Mouse (Mus musculus): ENCODE data around the gene Tle1. TPM values are rescaled to one million over a fixed set of nuclear protein-coding genes. Genes with fewer than 3 reads are reported as not detected.

The Tle1 gene
- polyA plus RNA-seq, 1 experiment = 36.2 TPM

DNA sequence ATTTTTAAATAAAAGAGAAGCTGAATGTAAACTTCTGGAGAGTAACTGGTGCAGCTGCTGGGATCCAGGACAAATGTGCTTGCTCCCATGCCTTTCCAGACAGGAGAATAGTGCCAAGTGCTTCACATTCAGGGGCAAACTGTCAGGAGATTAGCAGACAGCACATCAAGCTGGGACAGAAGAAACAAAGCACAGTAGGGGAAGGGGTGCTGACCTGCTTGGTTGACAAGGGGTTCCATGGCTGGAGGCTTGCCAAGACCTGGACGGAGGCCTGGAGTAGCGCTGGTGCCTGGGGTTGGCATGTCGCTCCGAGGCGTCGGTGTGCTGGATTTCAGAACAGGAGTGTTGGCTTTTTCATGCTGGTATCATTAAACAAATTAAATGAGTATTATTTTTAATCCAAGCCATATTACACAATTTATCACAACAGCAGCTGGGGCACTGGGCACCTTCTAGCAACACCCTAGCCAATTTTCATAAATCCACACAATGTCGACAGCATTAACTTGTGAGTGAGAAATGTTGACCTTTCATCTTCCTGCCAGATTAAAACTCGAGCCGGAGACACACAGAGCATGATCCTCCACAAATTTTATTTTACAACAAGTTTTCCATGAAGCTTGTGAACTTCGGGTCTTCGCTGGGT lies 61.1 kb downstream of the Tle1 start:
- TF ChIP-seq POLR2A (IDR thresholded peaks at IDR 0.05; ENCODE audit: borderline replicate concordance, extremely low read depth, low read depth, low read length) = no peak
- TF ChIP-seq CTCF (IDR thresholded peaks at IDR 0.05; ENCODE audit: insufficient read depth, low read length) = no peak
- no peaks in the 10 kb centered on the region for H3K4me1 ChIP-seq (ENCODE audit: control insufficient read depth, insufficient read depth, low read length)
- H3K4me3 ChIP-seq (replicated peaks; ENCODE audit: extremely low read depth, low read depth, low read length) = no peak overlapping the region
- WGBS = 63% methylated on average over 11 of the region's 11 CpGs
- DNase-seq = no peak

DNA sequence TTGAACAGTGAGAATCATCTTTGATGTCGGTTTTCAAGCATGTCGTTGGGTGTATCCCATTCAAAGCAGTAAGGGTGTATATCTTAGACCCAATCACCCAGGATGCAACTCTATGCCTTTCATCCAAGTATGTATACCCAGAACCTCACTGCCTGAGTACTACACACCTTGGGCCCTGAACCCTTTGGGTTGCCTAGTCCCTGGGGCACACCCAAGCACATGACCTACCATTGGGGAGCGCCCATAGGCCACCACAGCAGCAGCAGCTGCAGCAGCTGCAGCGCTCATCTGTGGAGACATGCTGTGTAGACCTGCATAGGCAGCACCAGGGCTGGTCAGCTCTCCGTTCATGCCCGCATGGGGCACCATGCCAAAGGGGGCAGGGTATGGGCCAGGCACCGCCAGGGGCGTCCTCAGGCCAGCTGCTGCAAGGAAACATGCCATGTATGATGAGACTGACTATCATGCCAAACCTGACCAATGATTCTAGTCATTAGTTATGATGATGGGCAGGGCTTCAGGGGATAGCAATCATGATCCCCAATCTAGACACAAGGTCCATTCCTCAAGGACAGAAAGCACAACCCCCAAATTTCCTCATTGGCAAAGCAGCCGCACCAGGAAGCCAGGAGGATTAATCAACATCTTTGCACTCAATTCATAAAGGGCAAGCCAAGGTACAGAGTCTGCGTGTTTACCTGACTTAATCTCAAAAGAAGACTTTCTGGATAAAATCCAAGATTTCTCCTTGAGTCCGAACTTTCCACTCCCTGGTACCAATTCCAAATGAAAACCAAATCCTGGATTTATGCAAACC lies 62.2 kb downstream of the Tle1 start:
- Histone ChIP-seq H3K4me3 (replicated peaks; ENCODE audit: extremely low read depth, low read depth, low read length) (no peak overlapping the region), H3K4me1 (ENCODE audit: control insufficient read depth, insufficient read depth, low read length) (no peaks in the 10 kb centered on the region)
- no peak for DNase-seq
- no peak for TF ChIP-seq POLR2A (IDR thresholded peaks at IDR 0.05; ENCODE audit: borderline replicate concordance, extremely low read depth, low read depth, low read length)
- WGBS = 91% methylated on average over 11 of the region's 11 CpGs

DNA sequence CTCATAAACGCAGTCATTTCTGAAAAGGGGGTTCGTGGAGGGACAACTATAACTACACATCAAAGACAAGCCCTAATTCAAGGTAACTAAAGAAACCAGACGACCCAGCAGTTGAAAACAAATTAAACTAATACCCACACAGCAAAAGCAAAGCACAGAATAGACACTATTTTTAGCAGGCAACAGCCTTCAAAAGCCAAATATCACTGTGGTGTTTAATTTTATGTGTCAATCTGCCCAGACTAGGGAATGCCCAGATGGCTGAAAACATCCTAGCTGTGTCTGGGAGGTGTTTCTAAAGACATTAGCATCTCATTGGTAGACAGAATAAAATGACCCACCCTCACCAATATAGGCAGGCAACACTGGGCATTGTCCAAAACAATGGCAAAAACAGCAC lies 68.1 kb downstream of the Tle1 start:
- 73% methylated on average over 3 of the region's 3 CpGs for WGBS
- H3K4me1 ChIP-seq (ENCODE audit: control insufficient read depth, insufficient read depth, low read length) = peaks cover 8% of the 10 kb centered on the region
- H3K4me3 ChIP-seq (replicated peaks; ENCODE audit: extremely low read depth, low read depth, low read length) = no peak overlapping the region
- DNase-seq = no peak
- no peak for TF ChIP-seq POLR2A (IDR thresholded peaks at IDR 0.05; ENCODE audit: borderline replicate concordance, extremely low read depth, low read depth, low read length)
- TF ChIP-seq CTCF (IDR thresholded peaks at IDR 0.05; ENCODE audit: insufficient read depth, low read length) = no peak

DNA sequence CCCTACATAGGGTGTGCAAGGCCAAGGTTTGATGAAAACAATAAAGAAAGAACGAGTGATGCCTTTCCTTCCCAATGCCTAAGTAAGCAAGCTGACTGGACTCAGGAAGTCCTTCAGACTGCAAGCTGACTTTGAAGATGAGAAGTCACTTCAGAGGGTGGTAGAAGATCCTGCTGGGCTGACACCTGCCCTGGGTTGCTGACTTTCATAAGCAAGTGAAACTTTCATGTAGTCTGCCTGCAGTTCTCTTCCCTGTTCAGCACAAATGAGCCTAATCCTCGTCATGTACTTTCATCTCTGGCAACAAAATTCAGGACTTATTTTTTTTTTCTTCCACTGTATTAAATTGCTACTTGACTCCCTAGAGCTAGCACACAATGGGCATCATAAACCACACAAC lies 73.1 kb downstream of the Tle1 start:
- peaks cover 17% of the 10 kb centered on the region for H3K4me1 ChIP-seq (ENCODE audit: control insufficient read depth, insufficient read depth, low read length)
- TF ChIP-seq POLR2A (IDR thresholded peaks at IDR 0.05; ENCODE audit: borderline replicate concordance, extremely low read depth, low read depth, low read length) (no peak), CTCF (IDR thresholded peaks at IDR 0.05; ENCODE audit: insufficient read depth, low read length) (no peak)
- no peak overlapping the region for H3K4me3 ChIP-seq (replicated peaks; ENCODE audit: extremely low read depth, low read depth, low read length)
- no peak for DNase-seq
- 57% methylated on average over 2 of the region's 2 CpGs for WGBS

DNA sequence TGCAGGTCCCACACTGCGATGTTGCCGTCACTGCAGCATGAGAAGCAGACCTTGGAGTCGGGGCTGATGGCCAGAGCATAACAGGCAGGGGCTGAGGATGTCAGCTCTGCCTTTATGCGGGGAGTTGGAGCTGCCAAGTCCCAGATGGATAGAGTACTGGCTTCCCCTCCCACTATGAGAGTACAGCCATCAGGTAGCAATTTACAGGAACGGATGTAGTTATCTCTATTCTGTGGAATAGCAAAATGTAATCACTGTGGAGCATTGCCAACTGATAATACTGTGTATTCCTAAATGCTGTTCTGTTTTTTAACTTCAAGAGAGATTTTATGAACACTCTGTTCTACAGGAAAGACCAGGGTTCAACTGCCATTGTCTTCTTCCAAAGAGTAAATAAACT lies 75.9 kb downstream of the Tle1 start:
- H3K4me1 ChIP-seq (ENCODE audit: control insufficient read depth, insufficient read depth, low read length) = peaks cover 15% of the 10 kb centered on the region
- no peak for DNase-seq

DNA sequence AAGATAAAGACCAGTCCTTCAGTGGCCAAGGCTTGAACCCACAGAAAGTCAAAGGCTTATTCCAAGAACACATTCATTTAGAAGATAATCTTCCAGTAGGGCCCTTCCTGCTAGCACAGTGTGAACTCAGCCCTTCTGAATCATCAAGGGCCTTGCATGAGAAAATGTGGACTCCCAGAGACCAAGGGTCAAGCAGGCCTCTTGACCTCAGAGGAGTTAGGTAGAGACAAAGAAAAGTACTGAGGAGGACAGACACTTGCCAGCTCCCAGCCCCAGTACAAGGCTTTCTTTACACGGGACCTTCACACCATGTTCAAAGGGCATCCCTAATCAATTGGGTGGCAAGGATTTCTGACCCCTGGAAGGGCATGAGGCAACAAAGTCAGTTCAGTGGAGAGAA lies 77.9 kb downstream of the Tle1 start:
- H3K4me1 ChIP-seq (ENCODE audit: control insufficient read depth, insufficient read depth, low read length) = peaks cover 15% of the 10 kb centered on the region
- no peak overlapping the region for H3K4me3 ChIP-seq (replicated peaks; ENCODE audit: extremely low read depth, low read depth, low read length)
- TF ChIP-seq POLR2A (IDR thresholded peaks at IDR 0.05; ENCODE audit: borderline replicate concordance, extremely low read depth, low read depth, low read length) (no peak), CTCF (IDR thresholded peaks at IDR 0.05; ENCODE audit: insufficient read depth, low read length) (no peak)
- WGBS = 36% methylated on average over 1 of the region's 1 CpGs
- DNase-seq = no peak

More for the DNA sequence above, 75.9 kb downstream of the Tle1 start:
- 67% methylated on average over 5 of the region's 5 CpGs for WGBS
- H3K4me3 ChIP-seq (replicated peaks; ENCODE audit: extremely low read depth, low read depth, low read length) = no peak overlapping the region
- TF ChIP-seq POLR2A (IDR thresholded peaks at IDR 0.05; ENCODE audit: borderline replicate concordance, extremely low read depth, low read depth, low read length) (no peak), CTCF (IDR thresholded peaks at IDR 0.05; ENCODE audit: insufficient read depth, low read length) (no peak)

DNA sequence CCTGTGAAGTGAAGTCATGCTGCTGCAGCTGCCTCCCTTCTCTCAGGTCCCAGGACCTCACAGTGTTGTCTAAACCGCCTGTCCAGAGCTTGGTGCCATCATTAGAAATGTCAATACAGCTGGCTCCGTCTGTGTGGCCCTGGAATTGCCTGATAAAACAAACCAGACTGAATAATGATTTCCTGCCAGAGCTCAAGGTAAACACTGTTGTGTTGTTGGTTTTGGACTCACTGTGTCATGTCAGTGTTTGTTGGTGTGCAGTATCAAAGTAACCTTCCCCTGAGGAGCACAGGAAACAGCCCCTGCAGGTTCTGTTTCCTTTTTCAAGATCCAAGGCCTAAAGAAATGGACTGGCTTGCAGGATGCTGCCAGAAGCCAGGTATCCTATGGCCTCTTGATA lies 78.4 kb downstream of the Tle1 start:
- DNase-seq = no peak
- Histone ChIP-seq H3K4me3 (replicated peaks; ENCODE audit: extremely low read depth, low read depth, low read length) (no peak overlapping the region), H3K4me1 (ENCODE audit: control insufficient read depth, insufficient read depth, low read length) (peaks cover 11% of the 10 kb centered on the region)
- TF ChIP-seq CTCF (IDR thresholded peaks at IDR 0.05; ENCODE audit: insufficient read depth, low read length) = no peak
- TF ChIP-seq POLR2A (IDR thresholded peaks at IDR 0.05; ENCODE audit: borderline replicate concordance, extremely low read depth, low read depth, low read length) = no peak
- 43% methylated on average over 2 of the region's 2 CpGs for WGBS

DNA sequence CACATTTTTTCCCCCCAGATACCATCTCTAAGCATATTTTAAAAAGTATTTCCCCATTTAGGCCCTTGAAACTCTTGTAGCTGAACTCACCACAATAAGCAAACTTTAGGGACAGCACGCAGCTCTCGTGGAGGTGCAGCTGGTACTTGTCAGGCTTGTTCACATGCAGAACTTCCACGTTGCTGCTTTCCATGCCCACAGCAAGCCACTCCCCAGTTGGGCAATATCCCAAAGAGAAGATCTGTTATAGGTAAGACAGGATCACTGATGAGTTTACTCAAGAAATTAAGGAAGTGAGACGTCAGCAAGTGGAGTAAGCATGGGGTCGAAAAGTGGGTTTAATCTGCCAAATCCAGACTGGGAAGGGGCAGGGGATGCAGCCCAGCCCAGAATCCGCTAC lies 80.7 kb downstream of the Tle1 start:
- no peak for DNase-seq
- WGBS = 74% methylated on average over 6 of the region's 6 CpGs
- H3K4me1 ChIP-seq (ENCODE audit: control insufficient read depth, insufficient read depth, low read length) = peaks cover 7% of the 10 kb centered on the region
- TF ChIP-seq POLR2A (IDR thresholded peaks at IDR 0.05; ENCODE audit: borderline replicate concordance, extremely low read depth, low read depth, low read length) (no peak), CTCF (IDR thresholded peaks at IDR 0.05; ENCODE audit: insufficient read depth, low read length) (no peak)
- H3K4me3 ChIP-seq (replicated peaks; ENCODE audit: extremely low read depth, low read depth, low read length) = no peak overlapping the region

DNA sequence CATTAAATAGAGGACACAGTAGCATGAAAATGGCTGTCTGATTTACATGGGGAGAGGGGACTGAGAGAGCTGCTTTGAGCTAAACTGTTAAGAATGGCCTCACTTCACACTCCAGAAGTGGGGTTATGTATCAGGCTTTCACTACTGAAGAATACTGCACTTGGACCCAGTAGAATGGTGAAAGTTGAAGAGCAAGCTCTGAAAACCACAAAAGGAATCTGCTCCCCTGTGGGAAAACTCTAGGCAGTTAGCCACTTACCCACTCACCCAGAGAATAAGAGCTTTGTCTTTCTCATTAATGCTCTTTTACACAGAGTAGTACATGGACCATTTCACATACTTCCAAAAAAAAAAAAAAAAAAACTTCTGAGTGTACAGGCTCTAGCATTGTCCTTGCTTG lies 95.0 kb downstream of the Tle1 start:
- TF ChIP-seq CTCF (IDR thresholded peaks at IDR 0.05; ENCODE audit: insufficient read depth, low read length) = no peak
- TF ChIP-seq POLR2A (IDR thresholded peaks at IDR 0.05; ENCODE audit: borderline replicate concordance, extremely low read depth, low read depth, low read length) = no peak
- DNase-seq = no peak
- Histone ChIP-seq H3K4me1 (ENCODE audit: control insufficient read depth, insufficient read depth, low read length) (no peaks in the 10 kb centered on the region), H3K4me3 (replicated peaks; ENCODE audit: extremely low read depth, low read depth, low read length) (no peak overlapping the region)

DNA sequence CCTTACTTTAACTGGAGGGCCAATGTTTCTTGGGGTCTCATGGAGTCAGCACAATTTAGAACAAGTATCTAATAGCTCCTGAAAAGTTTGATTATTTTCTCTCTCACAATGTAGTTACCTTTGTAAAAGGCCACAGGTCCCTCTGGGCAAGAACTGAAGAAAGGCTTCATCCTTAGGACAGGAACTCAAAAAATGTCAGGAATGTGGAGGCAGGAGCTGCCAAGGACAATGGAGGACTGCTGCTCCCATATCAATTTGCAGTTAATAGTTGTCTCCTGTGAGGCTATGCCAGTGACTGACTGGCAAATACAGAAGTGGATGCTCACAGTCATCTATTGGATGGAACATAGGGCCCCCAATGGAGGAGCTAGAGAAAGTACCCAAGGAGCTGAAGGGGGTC lies 96.5 kb downstream of the Tle1 start:
- TF ChIP-seq CTCF (IDR thresholded peaks at IDR 0.05; ENCODE audit: insufficient read depth, low read length) = no peak
- no peak for TF ChIP-seq POLR2A (IDR thresholded peaks at IDR 0.05; ENCODE audit: borderline replicate concordance, extremely low read depth, low read depth, low read length)
- Histone ChIP-seq H3K4me3 (replicated peaks; ENCODE audit: extremely low read depth, low read depth, low read length) (no peak overlapping the region), H3K4me1 (ENCODE audit: control insufficient read depth, insufficient read depth, low read length) (no peaks in the 10 kb centered on the region)
- no peak for DNase-seq
